Mouse (Mus musculus) brain, embryonic 14.5 days (tissue): ENCODE data around the gene Kirrel3.

Experiments used
- CTCF ChIP-seq: fragments of 200-500 bp; IDR thresholded peaks from 2 replicates; pipeline ENCODE4 v1.5.1; 2012; ENCODE audit warnings: inconsistent platforms, mild to moderate bottlenecking, moderate library complexity, borderline replicate concordance; ENCODE audit not compliant: insufficient read depth, insufficient read length; ENCODE audit errors: extremely low read depth
- POLR2A ChIP-seq: fragments of 200-500 bp; IDR thresholded peaks from 2 replicates; pipeline ENCODE4 v1.6.1; 2012; ENCODE audit warnings: mild to moderate bottlenecking, inconsistent platforms, borderline replicate concordance; ENCODE audit not compliant: poor library complexity, insufficient read depth, insufficient read length, severe bottlenecking; ENCODE audit errors: extremely low read depth

DNA sequence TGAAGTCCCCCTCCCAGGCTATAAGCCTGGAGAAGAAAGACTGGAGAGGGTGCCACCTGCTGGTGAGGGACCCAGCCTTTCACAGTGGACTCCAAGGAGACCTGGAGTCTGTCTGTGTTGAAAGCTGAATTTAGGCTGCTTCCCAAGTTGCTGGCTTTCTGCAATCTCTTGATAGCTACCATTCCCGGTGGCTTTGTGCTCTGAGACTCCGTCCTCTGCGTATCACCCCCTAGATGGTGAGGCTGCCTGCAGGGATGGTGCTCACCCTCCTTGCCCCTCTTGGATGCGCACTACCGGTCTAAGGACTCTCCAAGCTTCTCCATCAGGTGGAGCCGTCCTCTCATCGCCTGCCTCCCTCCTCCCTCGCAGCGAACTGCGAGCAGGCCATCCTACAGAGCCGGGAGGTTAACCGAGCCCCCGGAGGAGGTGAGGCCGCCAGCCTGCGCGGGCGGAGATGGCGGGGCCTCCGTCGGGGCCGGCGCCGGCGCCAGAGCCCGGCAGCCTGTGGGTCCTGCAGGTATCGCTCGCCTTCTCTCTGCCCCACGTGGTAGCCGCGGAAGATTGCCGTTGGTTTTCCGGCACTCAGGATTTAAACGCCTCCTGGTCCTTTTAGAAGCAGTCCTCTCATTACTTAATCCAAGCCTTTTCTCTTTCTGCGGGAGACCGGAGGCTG is at the start of gene Kirrel3:
- TF ChIP-seq CTCF (peak; percentile 83; the same call in 1 of the 2 replicates), POLR2A (0 out of 2 replicates have a peak, but pooled peaks have one; percentile 31)
